Mouse (Mus musculus) T-cell, adult 2 months (primary cell): ENCODE measurements at regions not wholly inside any gene's neighbourhood (a gene's known extent, or its start where the extent isn't known, plus 50 kb on each side); places are given as distances from the start of the nearest gene placed in this dataset.

Source experiments
- DNase-seq: peaks from one replicate; pipeline ENCODE4 v3.0.0; 2022; ENCODE audit warnings: low spot score

DNA sequence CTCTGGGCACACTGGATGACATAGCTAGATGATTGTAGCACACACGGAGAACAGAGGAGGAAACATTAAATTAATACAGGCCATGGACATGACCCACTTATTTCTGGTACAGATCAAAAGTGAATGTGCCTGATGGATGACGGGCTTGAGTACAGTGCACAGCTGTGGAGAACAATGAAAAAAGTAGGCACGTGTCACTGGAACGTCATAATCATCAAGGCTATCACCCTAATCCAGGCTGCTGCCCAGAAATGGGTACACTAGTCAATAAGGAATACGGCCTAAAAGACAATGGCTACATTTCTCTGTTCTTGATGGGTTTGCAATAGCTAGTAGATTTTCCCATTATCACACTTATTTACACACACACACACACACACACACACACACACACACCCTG is 118.3 kb upstream of the Prdm1 start:
- no peak for DNase-seq

DNA sequence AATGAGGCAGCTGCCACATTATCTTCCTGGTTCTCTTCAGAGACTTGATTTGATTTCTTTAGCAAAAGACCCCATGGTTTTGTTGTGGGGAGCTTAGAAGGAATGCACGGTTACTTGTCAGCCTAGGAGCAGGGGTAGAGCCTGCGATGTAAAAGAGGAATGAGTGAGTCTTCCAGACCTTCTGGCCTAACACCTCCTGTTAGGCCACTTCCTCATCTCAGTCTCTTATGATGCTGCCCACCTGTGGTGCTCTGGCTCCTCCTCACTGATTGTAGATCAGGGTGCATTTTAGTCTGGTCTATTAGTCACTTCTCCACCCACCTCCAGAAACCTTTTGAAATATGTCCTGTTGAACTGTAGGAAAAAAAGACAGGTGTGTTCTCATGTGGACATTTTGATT is 113.3 kb upstream of the Prdm1 start:
- no peak for DNase-seq

DNA sequence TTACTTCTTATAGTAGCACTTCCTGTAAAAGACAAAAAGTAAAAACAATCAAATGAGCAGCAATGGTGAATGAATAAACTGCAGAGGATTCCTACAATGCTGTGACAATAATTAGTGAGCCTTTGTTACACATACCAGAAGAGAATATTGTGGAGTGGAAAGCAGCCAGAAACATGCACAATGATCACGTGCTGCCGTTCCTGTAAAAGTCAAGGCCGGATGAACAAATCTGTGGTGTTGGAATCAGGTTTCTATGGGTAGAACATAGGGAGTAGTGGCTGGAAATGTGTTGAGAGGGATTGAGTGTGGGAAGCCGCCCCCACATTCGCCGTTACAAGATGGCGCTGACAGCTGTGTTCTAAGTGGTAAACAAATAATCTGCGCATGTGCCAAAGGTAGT is 112.3 kb upstream of the Prdm1 start:
- no peak for DNase-seq

GRCm38 (mm10) chr10:44638678-44639077 is 110.4 kb upstream of the Prdm1 start:
- DNase-seq: no peak

DNA sequence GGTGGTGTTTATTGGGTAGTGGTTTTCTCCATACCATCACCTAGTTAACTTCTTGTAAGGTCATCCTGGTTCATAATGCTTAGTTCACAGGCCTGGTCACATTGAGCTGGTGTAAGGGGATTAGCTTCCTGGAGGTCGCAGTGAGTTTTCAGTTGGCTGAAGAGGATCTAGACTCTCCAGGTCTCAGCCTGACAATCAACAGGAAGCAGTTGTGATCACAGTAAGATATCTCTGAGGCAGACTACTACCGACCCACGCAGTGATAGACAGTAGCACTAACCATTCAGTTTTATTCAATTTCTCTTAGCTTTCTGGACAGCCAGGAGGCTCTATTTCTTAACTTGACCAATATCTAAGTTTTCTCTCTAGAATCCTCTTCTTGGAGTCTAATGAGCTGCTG is 108.5 kb upstream of the Prdm1 start:
- no peak for DNase-seq

GRCm38 (mm10) chr10:44636061-44636460 is 107.8 kb upstream of the Prdm1 start:
- no peak for DNase-seq

DNA sequence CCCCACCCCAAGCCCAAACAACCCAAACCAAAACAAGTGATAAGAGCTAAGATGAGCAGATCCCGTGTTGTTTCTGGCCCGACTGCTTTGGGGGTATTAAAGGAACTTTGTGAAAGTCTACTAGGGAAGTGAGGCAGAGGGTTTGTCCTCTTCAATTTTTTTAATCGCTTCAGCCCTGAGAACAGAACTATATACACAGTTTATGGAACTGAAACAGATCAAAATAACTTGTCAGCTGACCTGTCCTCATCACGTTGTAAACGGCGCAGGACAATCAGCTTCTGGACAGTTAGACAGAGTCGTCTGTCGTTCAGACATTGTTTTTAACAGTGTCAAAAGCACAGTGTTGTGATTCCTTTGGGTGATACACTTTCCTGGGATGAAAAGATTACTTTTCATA is 103.3 kb upstream of the Prdm1 start:
- no peak for DNase-seq

DNA sequence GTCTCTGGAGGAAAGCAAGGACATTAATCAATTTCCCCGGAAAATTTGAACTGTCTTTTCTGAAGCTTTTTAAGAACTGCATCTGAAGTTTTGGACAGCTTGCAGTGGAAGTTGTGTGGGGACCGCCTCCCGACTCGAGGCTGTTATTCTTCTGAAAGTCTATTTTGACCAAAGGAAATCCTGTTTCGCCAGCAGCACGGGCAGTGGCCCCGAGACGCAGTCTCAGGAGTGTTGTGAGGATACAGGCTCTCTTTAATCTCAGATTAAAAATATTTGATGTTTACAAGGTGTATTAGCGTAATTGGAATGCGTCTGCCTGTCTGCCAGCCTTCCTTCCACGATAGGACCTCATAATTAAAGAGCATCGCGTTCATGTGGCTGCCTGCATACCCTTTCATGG is 102.2 kb upstream of the Prdm1 start:
- DNase-seq: no peak

DNA sequence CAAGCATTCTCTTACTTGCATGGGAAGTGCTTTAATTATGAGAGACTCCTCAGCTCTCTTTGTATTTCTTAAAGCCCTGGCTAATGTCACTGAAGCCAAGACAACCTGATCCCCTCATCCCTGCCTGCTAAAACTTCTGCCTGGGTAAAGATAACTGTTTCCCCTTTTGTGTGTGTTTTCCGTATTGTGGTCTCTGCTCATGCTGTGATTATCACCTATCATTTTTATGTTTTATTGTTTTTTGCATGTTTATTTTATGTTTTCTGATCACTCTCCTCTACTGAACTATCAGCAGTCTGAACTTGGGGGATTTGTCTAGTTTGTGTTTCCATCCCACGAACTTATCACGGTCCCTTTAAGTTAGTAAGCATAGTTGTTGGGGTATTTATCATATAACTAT is 100.1 kb upstream of the Prdm1 start:
- no peak for DNase-seq

- no peak for DNase-seq
These were observed 99.1 kb upstream of the Prdm1 start for GRCm38 (mm10) chr10:44627431-44627830.

DNA sequence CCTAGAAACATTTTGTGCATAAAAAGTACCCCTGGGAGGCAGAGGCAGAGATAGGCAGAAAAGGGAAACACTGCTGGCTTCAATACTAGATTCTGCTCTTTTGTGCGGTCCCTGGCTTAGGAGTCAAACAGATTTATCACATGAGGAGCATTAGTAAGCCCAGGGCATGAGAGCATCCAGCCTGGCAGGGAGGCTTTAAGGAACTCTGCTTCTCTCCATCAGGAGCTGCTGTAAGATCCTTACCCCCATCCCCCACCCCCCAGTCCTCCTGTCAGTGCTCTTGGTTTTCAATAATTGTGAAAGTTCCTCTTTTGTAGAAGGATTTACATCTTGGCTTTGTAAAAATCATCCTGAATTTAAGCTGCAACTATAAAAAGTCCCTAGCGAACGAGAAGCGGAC is 97.2 kb upstream of the Prdm1 start:
- no peak for DNase-seq

DNA sequence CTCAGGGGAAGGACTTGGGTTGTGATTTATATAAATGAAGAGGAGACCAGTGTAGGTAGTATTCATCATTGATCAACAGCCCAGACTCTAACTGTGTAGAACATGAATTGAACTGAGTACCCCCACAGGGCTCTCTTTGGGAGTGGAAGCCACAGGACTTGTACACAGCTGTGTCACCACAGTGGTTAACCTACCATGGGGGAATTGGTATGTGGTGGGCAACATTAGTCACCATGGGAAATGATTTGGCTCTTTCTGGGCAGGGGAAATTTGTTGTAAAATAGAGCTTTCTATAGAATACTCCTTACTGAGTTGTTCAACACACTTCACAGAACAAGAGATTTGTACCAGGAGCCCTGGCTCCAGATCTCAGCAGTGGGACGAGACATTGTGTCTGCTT is 87.3 kb upstream of the Prdm1 start:
- DNase-seq: no peak

DNA sequence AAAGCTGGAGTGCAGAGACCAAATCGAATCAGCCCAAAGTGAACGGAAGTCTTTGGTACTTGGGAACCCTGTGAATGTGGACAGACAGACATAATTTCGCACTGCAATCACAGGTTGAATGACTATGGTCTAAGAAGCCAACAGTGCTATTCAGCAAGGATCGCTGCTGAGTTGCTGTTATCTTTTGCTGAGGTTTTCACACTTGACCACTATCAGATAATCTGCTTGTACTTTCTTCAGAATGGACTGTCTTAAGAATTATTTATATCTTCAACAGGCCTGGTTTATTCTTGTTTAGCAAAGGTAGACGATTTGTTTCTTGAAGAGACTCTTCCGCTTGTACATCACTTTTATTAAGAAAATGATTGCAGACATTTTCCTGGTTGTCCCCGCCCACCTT is 84.3 kb upstream of the Prdm1 start:
- DNase-seq: no peak

DNA sequence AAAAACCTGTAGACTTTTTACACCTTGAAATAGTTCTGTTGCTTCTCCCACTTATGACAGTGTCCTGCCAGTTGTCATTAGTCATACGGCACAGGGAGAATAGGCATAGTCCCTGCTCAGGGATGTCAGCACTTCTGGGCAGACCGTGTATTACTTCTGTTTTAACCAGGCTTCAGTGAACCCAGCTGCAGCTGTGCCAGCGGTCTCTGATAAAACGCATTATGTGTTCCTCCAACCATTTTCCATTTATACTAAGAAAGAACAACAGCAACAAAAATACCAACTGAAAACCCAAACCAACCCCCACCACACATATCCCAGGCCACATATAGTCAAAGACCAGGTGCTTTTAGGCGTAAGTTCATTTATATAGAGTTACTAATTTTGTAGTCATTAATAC is 83.1 kb upstream of the Prdm1 start:
- DNase-seq: no peak

DNA sequence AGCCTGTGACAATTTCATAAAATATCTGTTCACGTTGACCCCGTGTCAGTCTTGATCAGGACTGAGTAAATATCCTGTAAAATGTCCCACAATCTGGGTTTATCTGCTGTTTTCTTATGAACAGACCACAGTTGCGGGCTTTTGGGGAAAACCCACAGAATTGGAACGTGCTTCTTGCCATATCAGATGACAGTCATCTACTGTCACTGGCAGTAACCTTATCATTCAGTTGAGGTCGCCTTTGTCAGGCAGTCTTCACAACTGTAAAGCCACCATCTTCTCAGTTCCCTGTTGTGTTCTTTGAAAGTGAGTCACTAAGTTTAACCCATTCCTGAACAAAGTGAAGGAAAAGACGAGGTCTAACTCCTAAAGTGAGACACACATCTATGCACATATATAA is 80.9 kb upstream of the Prdm1 start:
- no peak for DNase-seq

DNA sequence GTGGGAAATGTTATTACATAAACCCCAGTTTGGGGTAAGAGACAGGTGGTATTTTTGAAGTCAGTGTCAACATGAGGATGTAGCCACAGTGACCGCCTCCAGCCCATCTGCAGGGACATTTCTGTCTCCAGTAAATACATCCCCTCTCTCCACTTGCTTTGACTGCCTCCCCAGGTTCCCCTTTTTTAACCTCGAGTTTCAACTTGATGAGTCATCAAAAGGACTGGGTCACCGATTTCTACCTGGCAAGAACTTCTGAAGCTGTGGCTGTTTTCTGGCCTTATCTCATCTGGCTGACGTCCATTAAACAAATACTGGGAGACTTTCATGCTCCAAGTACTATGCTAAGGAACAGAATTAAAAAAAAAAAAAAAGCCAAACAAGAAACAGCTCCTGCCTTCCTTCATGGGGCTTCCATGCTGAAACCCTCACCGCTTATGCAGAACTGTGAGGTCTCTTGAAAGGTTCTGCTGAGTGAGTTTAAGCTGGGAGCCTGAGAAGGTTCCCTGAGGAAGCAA is 79.1 kb upstream of the Prdm1 start:
- no peak for DNase-seq

DNA sequence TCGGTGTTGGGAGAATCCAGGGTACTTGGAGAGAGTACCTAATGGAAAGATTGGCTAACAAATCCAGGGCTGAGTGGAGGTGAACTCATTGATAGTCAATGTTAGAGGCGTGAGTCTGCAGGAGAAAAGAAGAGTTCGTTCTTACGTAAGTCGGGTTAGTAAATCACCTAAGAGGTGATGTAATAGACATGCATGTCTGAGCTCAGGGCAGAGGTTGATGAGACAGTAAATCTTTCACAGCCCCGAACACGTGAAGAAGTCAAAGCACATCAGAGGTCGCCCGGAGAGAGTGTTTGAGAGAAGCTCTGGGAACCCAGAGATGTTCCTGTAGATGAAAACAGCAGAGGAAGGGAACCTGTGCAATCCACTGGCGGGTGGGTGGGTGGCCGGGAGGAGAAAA is 76.2 kb upstream of the Prdm1 start:
- no peak for DNase-seq

DNA sequence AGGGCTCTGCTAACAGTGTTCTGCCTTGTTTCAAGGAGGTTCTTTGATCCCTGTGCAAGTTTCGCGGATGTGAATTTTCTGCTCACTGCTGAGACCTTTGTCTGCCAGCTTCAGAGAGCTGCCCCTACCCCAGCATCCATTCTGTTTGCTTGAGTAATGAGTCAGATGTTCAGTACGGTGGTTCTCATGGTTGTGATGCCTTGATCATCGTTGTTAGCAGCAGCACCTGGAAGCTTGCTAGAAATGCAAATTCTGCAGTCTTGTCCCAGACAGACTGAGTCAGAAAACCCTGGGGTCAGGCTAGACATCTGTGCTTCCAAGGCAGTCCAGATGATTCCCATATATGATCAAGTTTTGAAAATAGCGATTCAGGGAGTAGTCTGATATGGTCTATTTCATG is 75.2 kb upstream of the Prdm1 start:
- no peak for DNase-seq

DNA sequence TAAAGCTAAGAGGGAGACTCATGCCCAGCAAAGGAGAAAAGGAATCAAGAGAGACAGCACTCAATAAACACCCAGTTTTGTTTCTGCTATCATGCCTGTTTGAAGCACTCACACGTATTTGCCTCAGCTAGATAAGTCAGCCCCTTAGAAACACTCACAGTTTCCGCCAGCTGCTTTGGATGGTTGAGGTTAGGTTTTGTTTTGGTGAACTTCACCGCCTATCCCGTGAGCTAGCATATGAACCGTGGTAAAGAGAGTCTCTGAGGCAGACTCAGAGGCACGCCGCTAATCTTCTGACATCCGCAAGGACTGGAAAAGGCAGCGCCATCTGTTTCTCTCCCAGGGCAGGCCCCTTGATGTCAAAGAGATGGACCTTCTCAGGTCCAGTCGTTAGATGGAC is 73.2 kb upstream of the Prdm1 start:
- DNase-seq: no peak

DNA sequence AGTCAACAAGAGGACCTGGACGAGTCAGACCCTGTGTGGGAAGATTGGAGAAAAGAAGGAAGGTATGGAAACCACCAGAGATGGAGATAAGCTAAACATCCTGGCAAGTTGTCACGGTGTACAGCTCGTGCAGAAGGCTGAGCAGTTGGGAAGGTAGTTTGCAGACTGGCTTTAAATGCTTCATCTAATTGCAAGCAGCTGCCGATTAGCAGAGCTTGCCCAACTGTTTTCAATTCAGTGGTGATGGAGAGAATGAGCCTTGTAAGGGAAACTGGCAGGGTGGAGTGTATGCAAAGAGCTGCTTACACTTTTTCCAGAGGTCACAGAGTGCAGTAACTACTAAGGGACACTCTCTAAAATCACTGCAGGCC is 71.6 kb upstream of the Prdm1 start:
- DNase-seq: no peak

DNA sequence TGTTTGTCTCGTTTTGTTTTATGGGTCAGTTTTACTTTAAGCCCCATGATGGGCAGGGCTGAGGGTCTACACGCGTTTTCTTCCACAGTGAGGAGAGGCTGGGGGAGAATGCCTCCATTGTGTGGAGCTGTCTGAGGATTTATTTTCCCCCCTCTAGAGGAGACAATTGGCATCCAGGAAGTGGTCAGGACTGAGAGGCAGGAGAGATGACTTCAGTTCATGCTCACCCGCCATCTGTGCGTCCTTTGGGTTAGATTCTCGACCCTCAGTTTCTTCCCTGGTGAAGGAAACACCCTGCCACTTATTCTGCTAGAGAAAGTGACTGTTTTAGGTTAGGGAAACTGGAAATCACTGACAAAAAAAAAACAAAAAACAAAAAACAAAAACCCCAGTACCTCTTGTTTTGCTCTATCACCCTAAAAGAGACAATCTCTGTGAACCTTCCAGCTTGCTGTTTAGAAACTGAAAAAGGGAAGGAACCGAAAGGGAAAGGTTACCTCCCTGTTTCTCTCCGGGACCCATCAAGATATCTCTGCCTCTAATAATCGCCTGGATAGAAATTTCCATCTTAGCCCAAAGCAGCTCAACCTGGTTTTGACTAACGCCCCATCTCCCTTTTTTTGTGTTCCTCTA is 71.1 kb upstream of the Prdm1 start:
- no peak for DNase-seq

DNA sequence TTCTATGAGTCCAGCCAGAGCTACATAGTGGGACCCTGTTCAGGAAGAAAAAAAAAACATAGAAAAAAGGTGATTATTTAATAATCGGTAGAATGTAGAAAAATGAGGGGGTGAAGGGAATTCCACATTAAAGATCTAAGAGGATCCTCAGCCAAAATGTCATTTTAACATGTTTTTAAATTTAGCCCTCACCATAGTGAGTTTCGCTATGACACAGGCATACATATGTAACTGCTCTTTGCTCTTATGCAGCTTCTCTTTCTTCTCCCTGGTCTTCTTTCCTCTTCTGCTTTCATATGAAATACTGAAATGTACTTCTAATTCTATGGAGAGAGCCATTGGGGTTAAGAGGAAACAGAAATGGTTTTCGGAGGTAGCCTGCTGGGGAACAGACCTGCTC is 70.3 kb upstream of the Prdm1 start:
- no peak for DNase-seq

GRCm38 (mm10) chr10:44595932-44596331 is 67.6 kb upstream of the Prdm1 start:
- DNase-seq: no peak

GRCm38 (mm10) chr10:44589842-44590241 is 61.5 kb upstream of the Prdm1 start:
- no peak for DNase-seq

DNA sequence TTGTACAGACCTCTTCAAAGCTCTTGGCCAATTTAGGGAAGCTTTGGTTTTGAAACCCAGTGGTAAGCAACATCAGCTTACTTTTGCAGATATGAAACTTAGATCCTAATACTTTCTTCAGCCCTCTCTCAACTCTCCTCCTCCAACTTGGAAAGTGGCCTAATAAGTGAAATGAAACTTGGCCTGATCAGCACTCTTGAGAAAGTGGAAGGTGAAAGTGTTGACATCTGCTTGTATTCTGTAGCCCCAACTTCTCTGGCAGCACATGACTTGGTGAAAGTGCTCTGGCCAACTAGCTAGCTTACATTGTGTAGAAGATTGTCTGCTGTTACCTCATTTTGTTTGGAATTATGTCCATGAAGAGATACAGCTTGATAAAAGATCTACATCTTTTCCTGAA is 61.1 kb upstream of the Prdm1 start:
- DNase-seq: no peak
